Mouse (Mus musculus) retina, postnatal 1 day (tissue): ENCODE results near the gene Pspc1.
"Not testable (repeated sequence)": the region's sequence is repeated elsewhere in the genome, so short reads cannot be mapped to it uniquely, and the experiment has no call there.

Experiments
- DNase-seq: peaks from one replicate; pipeline ENCODE4 v3.0.0-alpha.2; 2012

Pspc1 gene

GRCm38 (mm10) chr14:56778200-56778932 lies at the start of gene Pspc1:
Pspc1 (minus strand) TSS chr14:56778316.
- peak; percentile 99 for DNase-seq

GRCm38 (mm10) chr14:56824562-56824961 lies 46.4 kb upstream of the Pspc1 start:
- DNase-seq: no peak

GRCm38 (mm10) chr14:56817616-56818015 lies 39.5 kb upstream of the Pspc1 start:
- no peak for DNase-seq

GRCm38 (mm10) chr14:56817131-56817530 lies 39.0 kb upstream of the Pspc1 start:
- no peak for DNase-seq

- no peak for DNase-seq
Observed at GRCm38 (mm10) chr14:56816541-56816940, 38.4 kb upstream of the Pspc1 start.

GRCm38 (mm10) chr14:56812520-56813036 lies 34.5 kb upstream of the Pspc1 start:
- DNase-seq: peak; percentile 89

- peak; percentile 92 for DNase-seq
Observed at GRCm38 (mm10) chr14:56811701-56812339, 33.7 kb upstream of the Pspc1 start, which contains the start of gene Zmym5. Zmym5 (minus strand) TSS chr14:56811716.

- DNase-seq: peak; percentile 67
Observed at GRCm38 (mm10) chr14:56810781-56811690, 32.9 kb upstream of the Pspc1 start.

GRCm38 (mm10) chr14:56793243-56793642 lies 15.1 kb upstream of the Pspc1 start:
- DNase-seq: peak; percentile 76

GRCm38 (mm10) chr14:56784575-56784974 lies 6.5 kb upstream of the Pspc1 start:
- no peak for DNase-seq

- DNase-seq: no peak
Observed at GRCm38 (mm10) chr14:56778933-56779300, 801 bp upstream of the Pspc1 start.

GRCm38 (mm10) chr14:56777360-56778136 lies 568 bp downstream of the Pspc1 start:
- peak; percentile 74 for DNase-seq

- peak; percentile 12 for DNase-seq
Observed at GRCm38 (mm10) chr14:56776571-56777238, 1.4 kb downstream of the Pspc1 start.

GRCm38 (mm10) chr14:56775416-56775815 lies 2.7 kb downstream of the Pspc1 start:
- DNase-seq: no peak

- not testable (repeated sequence) for DNase-seq
Observed at GRCm38 (mm10) chr14:56766438-56766837, 11.7 kb downstream of the Pspc1 start.

- DNase-seq: not testable (repeated sequence)
Observed at GRCm38 (mm10) chr14:56765117-56765516, 13.0 kb downstream of the Pspc1 start.

GRCm38 (mm10) chr14:56751282-56751681 lies 26.8 kb downstream of the Pspc1 start:
- no peak for DNase-seq

GRCm38 (mm10) chr14:56740175-56740574 lies 37.9 kb downstream of the Pspc1 start:
- peak; percentile 6 for DNase-seq

- DNase-seq: no peak
Observed at GRCm38 (mm10) chr14:56726493-56726892, 51.6 kb downstream of the Pspc1 start.

- no peak for DNase-seq
Observed at GRCm38 (mm10) chr14:56705687-56706086, 72.4 kb downstream of the Pspc1 start.

GRCm38 (mm10) chr14:56702644-56703043 lies 75.5 kb downstream of the Pspc1 start:
- no peak for DNase-seq

- no peak for DNase-seq
Observed at GRCm38 (mm10) chr14:56697836-56698235, 80.3 kb downstream of the Pspc1 start.
